Mouse (Mus musculus): ENCODE results near the gene Pmepa1. TPM values are rescaled to one million over a fixed set of nuclear protein-coding genes. Genes with fewer than 3 reads are reported as not detected.

Pmepa1 gene
- total RNA-seq, 2 experiments from 2014 or later, result 40.5 to 44.0 TPM

DNA sequence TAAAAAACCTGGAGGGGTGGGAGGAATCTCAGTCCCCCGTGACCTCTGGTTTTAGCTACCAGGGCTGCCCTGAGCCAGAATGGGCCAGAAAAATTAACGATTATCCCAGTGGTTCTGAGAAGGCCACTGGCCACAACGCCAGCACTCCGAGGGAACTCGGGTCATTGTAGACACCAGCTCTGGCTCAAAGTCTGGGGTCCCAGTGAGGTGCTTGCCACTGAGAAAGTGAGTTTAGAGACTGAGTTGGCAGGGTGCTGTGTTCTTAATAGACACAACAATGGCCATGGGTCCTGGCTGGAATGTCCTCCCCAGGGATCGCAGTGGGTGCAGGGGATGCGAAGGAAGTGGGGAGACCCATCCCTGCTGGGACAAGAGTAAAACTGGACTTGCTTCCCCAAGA, 94.4 kb downstream of the Pmepa1 start:
- no peak for DNase-seq (ENCODE audit: extremely low spot score in 1 of 2, low spot score in 2 of 2)
- intact Hi-C loops (cut with DNase I), result loop anchor here (10.0 kb wide), 2 partner anchors 1103 to 1723 kb away; partner anchors contain the start of gene Gnas

DNA sequence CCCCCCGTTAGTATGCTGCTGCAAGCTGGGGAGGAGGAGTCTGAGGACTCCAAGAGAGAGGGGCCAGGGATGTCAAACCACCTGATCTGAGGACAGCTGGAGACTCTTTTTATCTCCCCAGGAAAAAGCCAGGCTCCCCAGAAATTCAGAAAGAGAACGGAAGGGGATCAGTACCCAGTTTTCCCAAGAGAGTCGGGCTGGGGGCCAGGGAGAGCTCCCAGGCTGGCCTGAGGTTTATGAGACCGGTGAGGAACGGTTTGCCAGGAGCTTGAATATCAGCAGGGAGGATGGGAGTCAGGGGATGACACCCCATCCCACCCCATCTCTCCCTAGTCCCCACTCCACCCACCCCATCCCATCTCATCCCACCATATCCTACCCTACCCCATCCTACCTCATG, 94.8 kb downstream of the Pmepa1 start:
- DNase-seq (ENCODE audit: extremely low spot score in 1 of 2, low spot score in 2 of 2), result peak in 1 of 2 experiments; percentile 14
- intact Hi-C loops (cut with DNase I), result loop anchor here (10.0 kb wide), 2 partner anchors 1103 to 1723 kb away; partner anchors contain the start of gene Gnas

DNA sequence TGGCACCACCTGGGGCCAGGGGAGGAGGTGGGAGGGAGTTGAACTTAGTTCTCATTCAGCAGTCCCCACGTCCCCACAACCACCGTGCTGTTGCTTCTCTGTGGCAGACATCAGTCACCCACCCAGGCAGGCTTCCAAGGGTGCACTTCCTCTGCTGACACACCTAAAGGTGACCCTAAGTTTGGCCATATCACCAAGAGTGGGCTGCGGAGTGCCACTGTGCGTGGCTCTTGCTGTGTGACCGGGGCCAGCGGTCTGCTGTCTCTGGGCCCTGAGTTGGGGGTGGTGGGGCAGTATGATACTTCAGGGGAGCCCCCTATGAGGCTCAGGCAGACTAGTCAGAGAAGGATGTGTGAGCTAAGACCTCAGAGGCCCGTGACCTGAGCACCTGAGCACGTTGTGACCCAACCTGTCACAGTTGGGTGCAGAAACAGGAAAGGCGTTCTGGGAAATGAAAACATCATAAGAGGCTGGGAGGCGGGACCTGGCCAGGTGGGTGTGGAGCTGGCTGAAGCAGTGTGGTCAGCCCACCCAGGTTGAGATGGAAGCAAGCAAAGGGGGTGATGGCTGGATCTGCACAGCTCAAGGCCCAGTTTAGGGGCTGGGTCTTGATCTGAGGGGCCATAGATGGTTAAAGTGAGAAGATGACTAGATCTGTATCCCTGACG, 95.5 kb downstream of the Pmepa1 start:
- intact Hi-C loops (cut with DNase I), result loop anchor here (10.0 kb wide), 2 partner anchors 1104 to 1724 kb away; partner anchors contain the start of gene Gnas
- DNase-seq (ENCODE audit: extremely low spot score in 1 of 2, low spot score in 2 of 2), result no peak

DNA sequence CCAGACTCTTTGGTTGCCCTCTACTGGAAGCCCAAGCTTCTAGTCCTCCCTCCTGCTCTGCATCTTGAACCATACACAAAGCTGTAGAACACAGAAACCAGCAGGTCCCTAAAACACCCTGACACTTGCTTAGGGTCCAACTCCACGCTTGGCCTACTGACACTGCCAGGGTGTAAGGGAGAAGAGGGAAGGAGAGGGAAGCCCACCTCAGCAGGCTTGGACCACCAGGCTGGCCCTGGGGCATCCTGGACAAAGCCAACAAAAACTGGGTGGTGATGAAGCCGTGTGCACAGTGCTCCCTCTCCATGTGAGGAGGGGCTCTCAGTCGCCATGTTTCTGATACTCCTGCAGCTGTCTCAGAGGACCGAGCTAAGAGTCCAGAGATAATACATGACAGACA, 96.3 kb downstream of the Pmepa1 start:
- intact Hi-C loops (cut with DNase I), result loop anchor here (10.0 kb wide), 2 partner anchors 1105 to 1725 kb away; partner anchors contain the start of gene Gnas
- DNase-seq (ENCODE audit: extremely low spot score in 1 of 2, low spot score in 2 of 2), result no peak

DNA sequence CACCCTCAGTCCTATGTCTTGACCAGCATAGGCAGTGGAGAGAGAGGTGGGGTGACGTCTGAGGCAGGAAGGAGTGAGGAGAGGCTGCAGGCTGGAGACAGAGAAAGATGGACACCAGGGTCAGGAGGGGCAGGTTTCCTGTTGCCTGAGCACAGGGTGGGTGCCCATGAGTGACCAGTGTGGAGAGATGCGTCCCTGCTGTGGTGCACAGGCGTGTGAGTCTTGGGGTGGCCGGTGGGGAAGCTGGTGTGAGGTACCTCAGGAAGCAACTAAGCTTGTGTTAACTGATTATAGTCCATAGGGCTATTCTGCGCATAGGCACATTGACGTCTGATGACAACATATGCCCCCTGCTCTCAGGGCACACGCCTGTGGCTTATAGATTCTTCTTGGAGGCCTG, 97.3 kb downstream of the Pmepa1 start:
- intact Hi-C loops (cut with DNase I), result no loop called here

DNA sequence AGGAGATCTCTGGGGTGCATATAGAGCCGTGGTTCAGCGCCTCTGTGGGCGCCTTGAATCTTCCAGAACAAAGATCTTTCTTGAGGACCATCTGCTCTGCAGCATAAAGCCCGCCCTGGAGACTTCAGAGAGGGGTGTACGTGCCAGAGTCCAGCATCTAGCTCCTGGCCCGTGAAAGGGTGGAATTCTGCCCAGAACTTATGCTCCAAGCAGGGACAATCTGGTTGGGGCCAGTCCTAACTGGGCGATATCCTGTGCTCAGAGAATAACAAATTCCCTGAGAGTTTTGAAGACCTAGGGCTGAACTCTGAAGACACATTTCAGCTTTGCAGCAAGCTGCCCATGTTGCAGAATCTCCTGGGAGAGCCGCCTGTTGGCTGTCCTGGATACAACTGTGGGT, 98.4 kb downstream of the Pmepa1 start:
- intact Hi-C loops (cut with DNase I), result no loop called here
- no peak for DNase-seq (ENCODE audit: extremely low spot score in 1 of 2, low spot score in 2 of 2)

More for the DNA sequence above, 97.3 kb downstream of the Pmepa1 start:
- no peak for DNase-seq (ENCODE audit: extremely low spot score in 1 of 2, low spot score in 2 of 2)

DNA sequence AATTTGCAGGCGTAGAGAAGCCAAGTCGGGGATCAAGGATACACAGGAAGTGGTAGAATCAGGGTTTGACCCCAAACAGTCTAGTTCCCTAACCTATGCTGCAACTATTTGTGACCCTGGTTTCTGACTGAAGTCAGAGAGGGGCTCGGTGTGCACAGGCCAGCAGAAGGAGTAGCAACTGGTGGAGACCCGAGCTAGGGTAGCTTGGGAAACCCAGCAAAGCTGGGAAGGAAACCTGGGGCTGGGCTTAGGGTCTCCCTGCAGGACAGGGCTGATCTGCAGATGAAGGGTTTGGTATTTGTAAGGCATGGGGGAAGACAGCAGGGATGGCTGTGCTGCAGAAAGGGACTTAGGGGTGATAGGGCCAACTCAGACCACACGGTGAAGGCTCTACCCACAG, 98.9 kb downstream of the Pmepa1 start:
- intact Hi-C loops (cut with DNase I), result no loop called here

DNA sequence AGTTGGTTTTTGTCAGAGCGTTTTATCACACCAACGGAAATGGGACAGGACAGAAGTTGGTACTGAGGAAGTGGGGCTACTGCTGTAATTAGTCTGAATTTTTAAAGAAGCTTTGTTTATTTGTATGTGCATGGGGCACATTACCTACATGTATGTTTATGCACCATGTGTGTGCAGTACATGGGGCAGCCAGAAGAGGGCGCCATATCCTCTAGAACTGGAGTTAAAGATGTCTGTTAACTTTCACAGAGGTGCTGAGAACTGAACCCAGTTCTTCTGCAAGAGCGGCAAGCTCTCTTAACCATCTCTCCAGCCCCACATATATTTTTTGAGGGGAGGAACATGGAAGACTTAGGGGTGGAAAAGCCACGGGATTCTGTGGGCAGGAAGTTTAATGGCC, 100.6 kb downstream of the Pmepa1 start:
- intact Hi-C loops (cut with DNase I), result no loop called here
- DNase-seq (ENCODE audit: extremely low spot score in 1 of 2, low spot score in 2 of 2), result no peak

More for the DNA sequence above, 98.9 kb downstream of the Pmepa1 start:
- no peak for DNase-seq (ENCODE audit: extremely low spot score in 1 of 2, low spot score in 2 of 2)

DNA sequence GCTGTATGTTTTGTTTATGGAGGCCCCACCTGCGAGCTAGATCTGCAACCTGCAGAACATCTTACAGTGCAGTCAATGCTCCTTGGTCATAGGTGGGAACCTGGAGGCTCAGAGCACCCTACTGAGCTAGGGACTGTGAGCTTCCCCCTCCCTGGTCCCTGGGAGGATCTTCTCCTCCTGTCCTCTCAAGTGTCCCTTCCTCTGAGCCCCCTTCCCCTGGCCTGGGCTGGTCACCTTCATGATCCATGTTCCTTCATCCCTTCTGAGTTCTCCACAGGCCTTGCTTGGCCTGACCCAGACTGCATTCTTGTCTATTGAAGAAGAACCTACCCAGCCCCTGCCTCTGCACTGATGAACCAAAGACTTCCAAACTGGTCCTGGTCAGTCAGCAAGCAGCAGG, 101.8 kb downstream of the Pmepa1 start:
- peak in 1 of 2 experiments; percentile 10 for DNase-seq (ENCODE audit: extremely low spot score in 1 of 2, low spot score in 2 of 2)
- intact Hi-C loops (cut with DNase I), result no loop called here

Other genes starting within 250 kb of the Pmepa1 start
- gene Ctcfl, start 157.0 kb downstream of the Pmepa1 start, total RNA-seq (2021), result not detected
- gene Pck1, start 123.5 kb downstream of the Pmepa1 start, total RNA-seq (2021), result not detected
- gene Zbp1, start 57.6 kb downstream of the Pmepa1 start, total RNA-seq (2021), result under 1 TPM in 1 of 2 experiments, not detected in 1; 0.12 TPM
- not detected for gene 1700021F07Rik, start 246.1 kb upstream of the Pmepa1 start, total RNA-seq (2021)